Mouse (Mus musculus) ES-E14 (cell line): Measurements from ENCODE around the gene Smim10l2a. TPM values are rescaled to one million over a fixed set of nuclear protein-coding genes. Genes with fewer than 3 reads are reported as not detected.

Experiments used
- DNase-seq: peaks from one replicate; pipeline ENCODE4 v3.0.0-alpha.2; 2013; ENCODE audit warnings: low read depth, low spot score
- H3K27ac ChIP-seq: 2 replicates; pipeline ENCODE4 v1.5.1; 2012; ENCODE audit warnings: low read depth, mild to moderate bottlenecking, low read length, moderate library complexity, mixed read lengths; ENCODE audit not compliant: poor library complexity, insufficient read depth, severe bottlenecking
- H3K36me3 ChIP-seq: 2 replicates; pipeline ENCODE4 v1.6.1; 2012; ENCODE audit warnings: mild to moderate bottlenecking, low read length, moderate library complexity, mixed read lengths; ENCODE audit not compliant: control insufficient read depth, poor library complexity, insufficient read depth, severe bottlenecking
- H3K4me1 ChIP-seq, 2 experiments: fragments of 150-350 bp in 1 of 2; sonication (generic) in 1 of 2; 2 replicates each; pipeline ENCODE4 v1.6.1; 2012; ENCODE audit warnings: low read length in 2 of 2, mild to moderate bottlenecking in 1 of 2, mixed read lengths in 1 of 2; ENCODE audit not compliant: control insufficient read depth in 2 of 2, insufficient read depth in 2 of 2, poor library complexity in 1 of 2
- H3K4me3 ChIP-seq, 2 experiments: fragments of 150-350 bp in 1 of 2; sonication (generic) in 1 of 2; 2 replicates each; pipeline ENCODE4 v1.5.1; 2012; ENCODE audit warnings: low read length in 2 of 2, low read depth in 1 of 2, mild to moderate bottlenecking in 1 of 2, mixed read lengths in 1 of 2; ENCODE audit not compliant: insufficient read depth in 1 of 2, poor library complexity in 1 of 2, severe bottlenecking in 1 of 2
- H3K9ac ChIP-seq: 2 replicates; pipeline ENCODE4 v1.6.1; 2012; ENCODE audit warnings: low read depth, mild to moderate bottlenecking, low read length, mixed read lengths; ENCODE audit not compliant: poor library complexity, insufficient read depth, severe bottlenecking
- H3K9me3 ChIP-seq: fragments of 150-350 bp; sonication (generic); 2 replicates; pipeline ENCODE4 v1.6.1; 2012; ENCODE audit warnings: low read depth, mild to moderate bottlenecking, low read length; ENCODE audit not compliant: control insufficient read depth, insufficient read depth
- CHD2 ChIP-seq: IDR thresholded peaks from 2 replicates; pipeline ENCODE4 v1.6.1; 2014; ENCODE audit warnings: mild to moderate bottlenecking, low read depth, low read length, inconsistent platforms
- HCFC1 ChIP-seq: IDR thresholded peaks from 2 replicates; pipeline ENCODE4 v1.6.1; 2012; ENCODE audit warnings: low read length, inconsistent platforms, borderline replicate concordance; ENCODE audit not compliant: insufficient read depth
- MAFK ChIP-seq: IDR thresholded peaks from 2 replicates; pipeline ENCODE4 v1.6.1; 2014; ENCODE audit warnings: mild to moderate bottlenecking, low read depth, low read length, inconsistent platforms; ENCODE audit not compliant: insufficient read depth
- ZC3H11A ChIP-seq: IDR thresholded peaks from 2 replicates; pipeline ENCODE4 v1.6.1; 2012; ENCODE audit warnings: low read depth, mild to moderate bottlenecking, inconsistent platforms, low read length, borderline replicate concordance
- ZNF384 ChIP-seq: IDR thresholded peaks from 2 replicates; pipeline ENCODE4 v1.6.1; 2012; ENCODE audit warnings: low read depth, low read length, inconsistent platforms
- in situ Hi-C, 2 experiments: fragments of 600-800 bp; cut with MboI; formaldehyde crosslinking; loops; one replicate each; pipeline ENCODE4 v1.15.1; 2025; ENCODE audit warnings: low sequenced_read_pairs in 2 of 2, inconsistent platforms in 1 of 2; ENCODE audit not compliant: unreplicated experiment in 2 of 2
- total RNA-seq: library from RNA; depleted of rRNA; stranded (reverse); fragments of 300-350 nt; gene quantifications from 2 replicates; pipeline ENCODE4 v1.2.3, GENCODE M21; 2012; rRNA removed

Smim10l2a gene
- total RNA-seq, 1 experiment = 4.2 TPM

DNA sequence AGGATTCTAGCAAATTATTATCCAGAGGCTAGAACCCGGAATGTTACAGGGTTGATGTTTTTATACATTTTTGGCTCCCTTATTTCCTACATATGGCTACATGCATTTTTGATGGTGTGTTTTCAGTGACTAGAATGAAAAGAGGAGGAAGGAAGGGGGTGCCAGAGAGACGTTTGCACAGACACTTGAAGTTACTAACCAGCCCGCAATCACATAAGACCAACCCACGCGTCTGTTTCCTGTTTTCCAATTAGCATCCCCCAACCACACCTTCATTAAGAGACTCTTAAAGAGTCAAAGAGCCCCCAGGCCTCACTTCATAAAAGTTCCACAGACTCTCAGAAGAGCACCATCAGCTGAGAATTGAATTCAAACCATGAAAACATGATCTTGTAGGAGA, 31.7 kb downstream of the Smim10l2a start:
- TF ChIP-seq ZNF384 (no peak), ZC3H11A (no peak)
- Histone ChIP-seq H3K9me3 (no peaks in the 10 kb centered on the region), H3K27ac (no peak overlapping the region), H3K36me3 (no peaks in the 10 kb centered on the region), H3K9ac (no peak overlapping the region), H3K4me3 (no peak overlapping the region), H3K4me1 (no peaks in the 10 kb centered on the region)
- in situ Hi-C loops = no loop called here
- no peak for DNase-seq

DNA sequence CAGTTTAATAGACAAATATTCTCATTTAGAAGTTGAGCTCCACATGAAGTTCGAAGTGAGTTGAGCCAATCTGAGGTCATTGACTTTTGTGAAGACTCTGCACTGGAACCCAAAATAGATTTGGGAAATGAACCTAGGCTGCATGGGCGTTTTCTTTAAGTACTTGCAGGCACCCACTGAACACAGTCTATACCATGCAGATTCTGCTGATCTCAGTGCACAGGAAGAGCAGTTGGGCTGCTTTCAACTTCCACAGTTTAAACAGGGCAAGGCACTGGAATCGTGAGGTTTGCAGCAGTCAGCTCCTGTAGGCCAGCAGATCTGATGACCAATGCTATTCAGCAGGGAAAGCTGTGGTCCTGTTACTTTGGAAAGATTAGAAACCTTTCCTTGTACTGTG, 41.9 kb downstream of the Smim10l2a start:
- in situ Hi-C loops = no loop called here
- DNase-seq = no peak
- TF ChIP-seq MAFK (no peak), ZNF384 (no peak), ZC3H11A (no peak), CHD2 (no peak), HCFC1 (no peak)
- Histone ChIP-seq H3K36me3 (no peaks in the 10 kb centered on the region), H3K9ac (no peak overlapping the region), H3K9me3 (no peaks in the 10 kb centered on the region), H3K27ac (no peak overlapping the region), H3K4me1 (no peaks in the 10 kb centered on the region), H3K4me3 (no peak overlapping the region)

DNA sequence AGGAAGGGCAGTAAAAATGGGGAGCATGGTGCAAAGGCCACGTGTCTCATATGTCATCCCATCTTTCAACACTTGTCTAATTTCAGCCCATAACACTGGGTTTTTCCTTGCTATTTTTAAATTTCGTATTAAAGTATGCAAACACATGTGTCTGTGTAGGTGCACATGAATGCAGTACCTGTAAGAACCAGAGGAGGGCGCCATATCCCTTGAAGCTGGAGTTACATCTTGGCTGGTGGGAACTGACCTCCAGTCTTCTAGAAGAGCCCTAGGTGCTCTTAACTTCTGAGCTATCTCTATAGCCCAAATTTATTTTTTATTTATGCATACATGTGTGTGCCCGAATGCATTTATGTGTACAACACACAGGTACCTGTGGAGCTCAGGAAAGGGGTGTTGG, 43.2 kb downstream of the Smim10l2a start:
- Histone ChIP-seq H3K36me3 (no peaks in the 10 kb centered on the region), H3K9ac (no peak overlapping the region), H3K4me3 (no peak overlapping the region), H3K27ac (no peak overlapping the region), H3K9me3 (no peaks in the 10 kb centered on the region), H3K4me1 (no peaks in the 10 kb centered on the region)
- no peak for TF ChIP-seq MAFK
- DNase-seq = no peak
- in situ Hi-C loops = no loop called here

Other genes with a start within 250 kb of the Smim10l2a start
- 0.40 TPM in 1 of 2 replicates, not detected in the other for gene 3830403N18Rik, start 238.0 kb upstream of the Smim10l2a start, total RNA-seq
- gene Gm773, start 161.7 kb upstream of the Smim10l2a start, total RNA-seq = 0.58 TPM in 1 of 2 replicates, not detected in the other
- gene Zfp449, start 28.2 kb upstream of the Smim10l2a start, total RNA-seq = 2.0 and 3.0 TPM in 2 replicates
- gene Gm2174, start 73.4 kb downstream of the Smim10l2a start, total RNA-seq = 1.7 TPM in 1 of 2 replicates, not detected in the other
- gene Ints6l, start 80.3 kb downstream of the Smim10l2a start, total RNA-seq = 7.8 and 10.7 TPM in 2 replicates
- not detected in 2 replicates for gene Gm10477, start 150.2 kb downstream of the Smim10l2a start, total RNA-seq
- gene Gm648, start 175.0 kb downstream of the Smim10l2a start, total RNA-seq = 0.54 TPM in 1 of 2 replicates, not detected in the other
- 23.0 and 28.1 TPM in 2 replicates for gene Mmgt1, start 223.5 kb downstream of the Smim10l2a start, total RNA-seq
- gene Slc9a6, start 235.2 kb downstream of the Smim10l2a start, total RNA-seq = 16.5 and 16.7 TPM in 2 replicates